Mouse (Mus musculus) kidney, adult 2 months (tissue): ENCODE results near the gene Cdk12. TPM values are rescaled to one million over a fixed set of nuclear protein-coding genes. Genes with fewer than 3 reads are reported as not detected.
A peak's percentile ranks its signal among the peaks of the same experiment; 100 is the strongest.

ENCODE experiments used
- DNase-seq: peaks from one replicate; pipeline ENCODE4 v3.0.0; 2021
- H3K27ac ChIP-seq: fragments of 200-500 bp; 2 replicates; pipeline ENCODE4 v1.5.1; 2012; ENCODE audit warnings: low read depth, low read length, control low read depth, inconsistent platforms; ENCODE audit not compliant: insufficient read depth
- H3K27me3 ChIP-seq: fragments of 200-500 bp; replicated peaks from 2 replicates; pipeline ENCODE4 v1.6.1; 2012; ENCODE audit warnings: mild to moderate bottlenecking, moderate library complexity, low read length, inconsistent platforms; ENCODE audit not compliant: control insufficient read depth, insufficient read depth
- H3K36me3 ChIP-seq: fragments of 200-500 bp; 2 replicates; pipeline ENCODE4 v1.6.1; 2012; ENCODE audit warnings: mild to moderate bottlenecking, moderate library complexity, low read length, inconsistent platforms; ENCODE audit not compliant: control insufficient read depth, insufficient read depth
- H3K4me1 ChIP-seq: fragments of 200-500 bp; 2 replicates; pipeline ENCODE4 v1.6.1; 2011; ENCODE audit warnings: low read length; ENCODE audit not compliant: control insufficient read depth, insufficient read depth
- H3K4me3 ChIP-seq: fragments of 200-500 bp; 2 replicates; pipeline ENCODE4 v1.5.1; 2011; ENCODE audit warnings: mild to moderate bottlenecking, low read depth, low read length, control low read depth; ENCODE audit not compliant: insufficient read depth
- CTCF ChIP-seq: fragments of 200-500 bp; conservative IDR thresholded peaks from 2 replicates; pipeline ENCODE4 v1.5.1; 2011; ENCODE audit warnings: low read depth, mild to moderate bottlenecking, control low read depth, low read length, moderate library complexity, mixed read lengths; ENCODE audit not compliant: insufficient read depth, insufficient read length
- POLR2A ChIP-seq: fragments of 200-500 bp; IDR thresholded peaks from one replicate; pipeline ENCODE4 v1.6.1; 2011; ENCODE audit warnings: low read depth, low read length, control low read depth
- WGBS: fragments of 180-500 bp; shearing (Covaris S2); methylation state at CpG from one replicate; pipeline ENCODE4 v1.1.7; 2018; 5-methylcytosine and 5-hydroxymethylcytosine counted together
- polyA plus RNA-seq: library from polyadenylated mRNA; depleted of rRNA; stranded (reverse); fragments of >200 nt; gene quantifications from 2 replicates; pipeline ENCODE4 v1.2.3, GENCODE M21; 2012

The Cdk12 gene
- polyA plus RNA-seq, 1 experiment: 12.0 TPM

- peaks cover 9% of the 10 kb centered on the region for H3K36me3 ChIP-seq
- TF ChIP-seq CTCF (no peak), POLR2A (no peak)
- H3K4me3 ChIP-seq: no peak overlapping the region
- no peak overlapping the region for H3K27ac ChIP-seq
- no peaks in the 10 kb centered on the region for H3K27me3 ChIP-seq
- no peaks in the 10 kb centered on the region for H3K4me1 ChIP-seq
- 75% methylated on average over 8 of the region's 8 CpGs for WGBS
- no peak for DNase-seq
These were observed 58.0 kb downstream of the Cdk12 start for GRCm38 (mm10) chr11:98260706-98261479.

GRCm38 (mm10) chr11:98265039-98265438 lies 62.2 kb downstream of the Cdk12 start:
- no peak overlapping the region for H3K4me3 ChIP-seq
- peaks cover 23% of the 10 kb centered on the region for H3K36me3 ChIP-seq
- H3K4me1 ChIP-seq: no peaks in the 10 kb centered on the region
- H3K27ac ChIP-seq: no peak overlapping the region
- no peak for TF ChIP-seq POLR2A
- TF ChIP-seq CTCF: peak; percentile 88
- no peaks in the 10 kb centered on the region for H3K27me3 ChIP-seq
- 6% methylated on average over 2 of the region's 2 CpGs for WGBS
- DNase-seq: peak; percentile 81

- Histone ChIP-seq H3K27ac (no peak overlapping the region), H3K36me3 (peaks cover 25% of the 10 kb centered on the region), H3K4me3 (no peak overlapping the region), H3K4me1 (no peaks in the 10 kb centered on the region), H3K27me3 (no peaks in the 10 kb centered on the region)
- DNase-seq: no peak
- WGBS: 75% methylated on average over 5 of the region's 5 CpGs
- no peak for TF ChIP-seq CTCF
These were observed 63.0 kb downstream of the Cdk12 start for GRCm38 (mm10) chr11:98265891-98266290.

GRCm38 (mm10) chr11:98266699-98267402 lies 64.0 kb downstream of the Cdk12 start:
- DNase-seq: no peak
- TF ChIP-seq CTCF (no peak), POLR2A (no peak)
- Histone ChIP-seq H3K27ac (no peak overlapping the region), H3K4me3 (no peak overlapping the region), H3K27me3 (no peaks in the 10 kb centered on the region), H3K36me3 (peaks cover 29% of the 10 kb centered on the region), H3K4me1 (no peaks in the 10 kb centered on the region)
- WGBS: 89% methylated on average over 6 of the region's 6 CpGs

DNA sequence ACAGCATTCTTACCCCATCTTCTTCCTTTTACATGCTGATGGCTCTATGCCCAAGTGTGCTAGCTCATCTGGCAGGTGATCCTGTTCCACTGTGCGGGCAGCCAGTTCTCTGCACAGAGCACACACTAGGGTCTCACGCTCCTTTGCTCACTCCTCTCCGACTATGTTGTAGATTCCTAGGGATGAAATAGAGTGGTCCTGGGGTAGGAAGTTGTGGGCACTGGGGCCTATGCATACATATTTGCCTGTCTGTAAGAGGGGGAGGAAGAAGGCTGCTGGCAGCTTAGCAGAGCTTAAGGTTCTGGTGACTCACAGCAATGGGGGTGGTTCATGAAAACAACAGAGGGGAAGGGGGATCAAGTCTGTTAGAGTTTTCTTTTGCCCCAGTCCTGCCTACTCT lies 67.2 kb downstream of the Cdk12 start:
- TF ChIP-seq CTCF (no peak), POLR2A (no peak)
- 98% methylated on average over 3 of the region's 3 CpGs for WGBS
- H3K27ac ChIP-seq: no peak overlapping the region
- peaks cover 29% of the 10 kb centered on the region for H3K36me3 ChIP-seq
- no peaks in the 10 kb centered on the region for H3K4me1 ChIP-seq
- no peak for DNase-seq
- H3K27me3 ChIP-seq: no peaks in the 10 kb centered on the region
- no peak overlapping the region for H3K4me3 ChIP-seq

DNA sequence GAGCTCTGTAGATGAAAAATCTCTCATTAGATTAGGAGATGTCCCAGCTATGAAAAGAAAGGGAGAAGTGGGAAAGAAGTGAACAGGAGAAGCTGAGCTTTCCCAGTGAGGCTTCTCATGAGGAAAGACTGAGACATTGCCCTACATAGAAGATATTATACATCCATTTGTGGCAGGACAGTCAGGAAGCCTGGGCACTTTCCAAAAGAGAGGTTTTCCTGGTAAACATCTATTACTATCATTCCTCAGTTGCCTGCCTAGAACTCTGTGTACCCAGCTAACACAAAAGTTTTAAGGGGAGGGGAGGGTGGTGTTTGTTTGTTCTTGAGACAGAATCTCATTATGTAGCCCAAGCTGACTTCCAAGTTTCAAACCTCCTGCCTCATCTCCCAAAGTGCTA lies 67.6 kb downstream of the Cdk12 start:
- H3K27ac ChIP-seq: no peak overlapping the region
- TF ChIP-seq POLR2A (no peak), CTCF (no peak)
- H3K36me3 ChIP-seq: peaks cover 29% of the 10 kb centered on the region
- H3K4me1 ChIP-seq: no peaks in the 10 kb centered on the region
- no peak overlapping the region for H3K4me3 ChIP-seq
- H3K27me3 ChIP-seq: no peaks in the 10 kb centered on the region
- no peak for DNase-seq

DNA sequence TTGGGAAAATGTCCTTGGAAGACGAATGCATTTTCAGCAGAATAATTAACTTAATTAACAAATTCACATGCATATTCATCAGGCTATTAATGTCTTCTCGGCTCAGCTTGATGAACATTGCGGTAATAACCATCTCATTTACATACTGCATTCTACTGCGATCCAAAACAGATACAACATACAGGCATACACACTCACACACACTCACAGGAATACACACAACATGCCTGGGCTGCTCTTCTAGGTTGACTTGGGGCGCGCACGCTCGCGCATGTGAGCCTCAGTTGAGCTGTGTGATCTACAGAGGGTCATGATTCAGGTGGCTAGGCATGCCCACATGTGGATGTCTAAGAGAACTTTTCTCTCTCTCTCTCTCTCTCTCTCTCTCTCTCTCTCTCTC lies 80.9 kb downstream of the Cdk12 start:
- Histone ChIP-seq H3K27me3 (no peaks in the 10 kb centered on the region), H3K4me3 (no peak overlapping the region), H3K4me1 (no peaks in the 10 kb centered on the region), H3K36me3 (0 out of 2 replicates have a peak, but pooled peaks cover under 1% of the 10 kb centered on the region), H3K27ac (no peak overlapping the region)
- DNase-seq: no peak
- WGBS: 28% methylated on average over 9 of the region's 9 CpGs
- TF ChIP-seq POLR2A (no peak), CTCF (no peak)
